Mouse (Mus musculus) mesoderm, embryonic 11.5 days (tissue): ENCODE measurements at regions not wholly inside any gene's neighbourhood (a gene's known extent, or its start where the extent isn't known, plus 50 kb on each side); places are given as distances from the start of the nearest gene placed in this dataset.
"Not testable (repeated sequence)": the region's sequence is repeated elsewhere in the genome, so short reads cannot be mapped to it uniquely, and the experiment has no call there.

Experiments used
- DNase-seq: peaks from one replicate; pipeline ENCODE4 v3.0.0-alpha.2; 2012; ENCODE audit warnings: low read depth, low spot score

DNA sequence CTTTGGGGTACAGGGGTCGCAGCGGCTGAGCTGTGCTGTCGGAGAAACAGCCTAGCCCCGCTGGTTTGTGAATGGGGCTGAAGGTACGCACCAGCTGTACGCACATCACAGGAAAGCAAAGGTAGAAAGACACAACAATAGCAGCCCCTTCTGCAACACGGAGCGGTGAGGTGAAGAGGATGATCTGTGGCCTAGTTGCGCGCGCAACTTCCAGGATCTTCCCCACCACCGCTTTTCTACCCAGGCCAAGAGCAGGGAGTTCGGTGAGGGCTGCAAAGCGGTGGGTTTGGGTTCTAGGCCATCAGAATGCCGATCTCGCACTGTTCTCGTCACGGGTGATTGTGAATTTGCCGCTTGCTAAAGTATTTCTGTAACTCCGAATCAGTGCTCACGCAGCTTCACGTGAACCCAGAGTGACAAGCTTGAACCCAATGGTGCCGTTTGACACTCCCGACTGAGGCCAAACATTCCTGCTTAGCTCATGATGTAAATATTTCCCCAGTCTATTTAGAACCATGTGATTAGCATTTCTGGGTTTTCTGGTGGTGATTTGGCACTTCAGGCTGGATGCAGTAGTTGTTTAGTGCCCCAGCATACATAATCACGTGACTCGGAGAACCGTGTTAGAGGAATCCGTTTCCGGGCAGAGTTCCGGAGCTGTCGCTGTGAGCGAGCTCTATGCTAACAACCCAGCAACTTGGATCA is 54.7 kb downstream of the Cryaa start:
- DNase-seq: no peak

DNA sequence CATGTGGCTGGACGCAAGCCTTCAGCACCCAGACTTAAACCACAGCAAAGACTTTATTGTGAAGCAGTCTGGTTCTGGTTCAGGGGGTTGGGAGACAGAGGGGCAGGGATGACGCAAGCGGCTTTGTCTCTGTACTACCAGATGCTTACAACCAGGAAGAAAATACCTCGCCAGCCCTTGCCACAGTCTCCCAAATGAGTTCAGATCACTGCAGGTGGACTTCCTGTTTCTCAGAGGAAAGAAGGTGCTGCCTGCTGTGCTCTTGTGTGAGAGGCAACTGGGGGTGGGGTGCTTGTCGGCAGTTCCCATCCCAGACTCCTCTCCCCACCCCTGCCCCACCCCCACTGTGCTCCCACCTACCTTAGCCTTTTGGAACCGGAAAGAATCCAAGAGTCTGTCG is 56.9 kb downstream of the Cryaa start:
- DNase-seq: no peak

GRCm38 (mm10) chr17:31736716-31737115 is 59.1 kb downstream of the Cryaa start:
- no peak for DNase-seq

DNA sequence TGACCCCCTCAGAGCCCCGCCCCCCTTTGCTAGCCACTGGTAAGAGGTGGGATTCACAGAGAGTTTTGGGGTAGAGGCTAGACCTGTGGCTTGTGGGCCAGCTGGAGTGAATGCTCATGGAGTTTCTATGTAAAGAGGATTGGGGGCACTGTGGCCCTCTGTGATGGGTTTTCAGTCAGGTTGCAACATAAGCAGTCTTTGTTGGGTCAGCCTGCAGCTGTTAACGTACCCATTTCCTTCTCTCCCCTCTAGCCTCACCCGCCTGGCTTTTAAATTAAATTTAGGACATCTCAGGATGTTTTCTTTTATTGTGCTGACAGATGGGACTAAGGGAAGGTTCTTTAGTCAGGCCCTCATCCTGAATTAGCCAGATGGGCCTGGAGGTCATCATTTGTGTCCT is 60.6 kb downstream of the Cryaa start:
- DNase-seq: no peak

DNA sequence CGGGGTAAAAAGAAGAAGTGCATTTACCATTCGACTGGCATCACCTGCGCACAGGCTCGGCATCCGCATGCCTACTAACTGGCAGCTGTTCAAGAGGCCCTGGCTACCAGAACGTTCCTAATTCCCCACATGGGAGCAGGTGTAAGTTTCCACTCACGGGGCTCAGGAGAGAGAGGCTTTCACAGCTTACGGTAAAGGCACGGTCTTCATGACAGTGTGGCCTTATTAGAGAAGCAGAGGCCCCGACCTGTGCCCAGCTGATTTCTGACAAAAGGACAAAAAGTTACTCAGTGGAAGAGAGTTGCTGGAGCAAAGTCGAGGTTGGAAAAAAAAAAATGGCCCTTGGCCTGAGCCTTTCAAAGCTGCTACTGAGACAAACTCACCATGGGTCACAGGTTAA is 62.0 kb downstream of the Cryaa start:
- no peak for DNase-seq

DNA sequence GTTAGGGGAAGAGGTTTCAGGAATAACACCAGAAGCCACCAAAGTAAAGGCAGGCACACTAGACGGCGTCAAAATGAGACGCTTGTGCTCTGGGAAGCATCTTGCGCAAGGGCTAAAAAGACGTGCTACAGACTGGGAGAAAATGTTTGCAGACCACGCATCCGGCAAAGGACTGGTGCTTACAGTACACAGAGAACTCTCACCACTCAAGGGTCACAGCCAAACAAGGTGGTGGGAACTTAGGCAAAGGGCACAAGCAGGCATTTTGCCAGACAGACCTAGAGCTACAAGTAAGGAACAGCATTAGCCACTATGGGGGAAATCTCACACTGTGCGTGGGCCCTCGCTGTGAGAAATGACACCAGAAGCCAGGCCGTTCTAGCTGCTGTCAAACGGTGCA is 62.5 kb downstream of the Cryaa start:
- no peak for DNase-seq

- DNase-seq: no peak
Observed at GRCm38 (mm10) chr17:31743656-31744055, 66.0 kb downstream of the Cryaa start.

GRCm38 (mm10) chr17:31746198-31747111 is 68.8 kb downstream of the Cryaa start:
- DNase-seq: peak; percentile 42

DNA sequence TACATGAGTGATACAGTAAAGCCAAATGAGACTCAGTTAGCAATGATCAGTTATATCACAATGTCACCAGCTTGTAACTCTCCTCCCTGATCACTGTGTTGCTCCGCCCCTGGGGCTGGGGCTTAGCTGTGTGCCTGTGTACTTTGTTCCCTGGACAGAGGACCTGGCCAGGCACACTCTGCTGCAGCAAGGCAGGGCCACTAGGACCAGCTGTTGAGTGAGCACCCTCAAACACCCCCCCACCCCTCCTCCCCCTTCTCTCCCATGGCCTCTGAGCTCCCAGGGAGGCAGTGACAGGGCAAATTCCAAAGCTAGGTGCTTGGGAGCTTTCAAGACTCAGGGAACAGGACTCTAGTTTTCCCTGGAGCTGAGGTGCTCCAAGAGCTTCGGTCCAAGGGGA is 70.0 kb downstream of the Cryaa start:
- no peak for DNase-seq

DNA sequence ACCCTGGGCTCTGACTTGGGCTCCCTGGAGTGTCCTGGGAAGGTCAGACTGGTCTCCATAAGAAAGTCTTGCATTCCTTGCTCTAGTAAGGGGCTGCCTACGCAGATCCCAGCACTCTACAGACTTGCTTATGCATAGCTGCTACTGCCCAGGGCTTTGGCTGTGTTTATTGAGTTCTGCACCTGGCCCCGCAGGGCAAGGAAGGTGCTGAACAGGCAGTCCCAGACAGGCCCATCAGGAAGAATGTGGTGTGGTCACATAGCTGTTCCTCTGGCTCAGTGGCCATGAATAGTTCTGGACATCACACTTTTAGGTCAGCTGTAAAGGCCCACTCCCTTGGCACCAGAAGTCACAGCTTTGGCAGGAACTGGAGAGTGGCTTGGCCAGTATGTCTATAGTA is 70.6 kb downstream of the Cryaa start:
- no peak for DNase-seq

DNA sequence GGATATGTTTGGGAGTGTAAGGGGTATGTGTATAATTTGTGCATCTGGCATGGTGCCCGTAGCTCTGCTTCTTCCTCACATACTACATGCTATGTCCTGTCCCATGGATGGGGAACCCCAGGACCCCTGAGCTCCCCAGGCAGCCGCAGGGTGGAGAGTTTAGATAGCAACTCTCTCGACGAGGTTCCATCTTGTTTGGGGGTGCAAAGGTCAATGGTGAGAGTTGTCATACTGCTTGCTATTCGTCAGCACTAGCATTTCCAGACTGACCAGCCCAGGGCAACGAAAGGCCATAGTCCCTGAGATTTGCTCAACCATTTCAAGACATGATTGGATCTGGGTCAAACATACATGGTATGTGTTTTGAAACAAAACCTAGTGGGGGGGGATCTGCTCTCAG is 71.4 kb downstream of the Cryaa start:
- no peak for DNase-seq

GRCm38 (mm10) chr17:31751262-31751661 is 73.7 kb downstream of the Cryaa start:
- DNase-seq: no peak

GRCm38 (mm10) chr17:31753113-31753858 is 75.7 kb downstream of the Cryaa start:
- no peak for DNase-seq

DNA sequence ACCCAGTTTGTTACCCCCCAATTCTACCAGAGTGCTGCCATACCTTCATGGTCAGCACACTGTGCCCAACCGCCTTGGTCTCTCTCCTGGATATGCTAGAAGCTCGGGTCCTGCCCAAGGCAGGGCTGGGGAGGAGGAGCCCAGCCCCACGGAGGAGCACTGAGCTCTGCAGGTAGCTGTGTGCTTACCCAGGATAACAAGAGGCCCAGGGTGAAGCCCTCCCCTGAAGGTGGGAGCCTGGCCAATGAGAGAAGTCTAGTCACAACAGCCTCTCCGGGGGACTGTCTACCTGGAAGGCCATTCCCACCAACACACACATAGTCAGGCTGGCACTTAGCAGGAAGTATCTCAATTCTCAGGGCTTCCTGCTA is 76.2 kb downstream of the Cryaa start:
- DNase-seq: no peak

- no peak for DNase-seq
Observed at GRCm38 (mm10) chr17:31760465-31760864, 82.9 kb downstream of the Cryaa start.

GRCm38 (mm10) chr17:31763078-31763477 is 85.5 kb downstream of the Cryaa start:
- DNase-seq: no peak

DNA sequence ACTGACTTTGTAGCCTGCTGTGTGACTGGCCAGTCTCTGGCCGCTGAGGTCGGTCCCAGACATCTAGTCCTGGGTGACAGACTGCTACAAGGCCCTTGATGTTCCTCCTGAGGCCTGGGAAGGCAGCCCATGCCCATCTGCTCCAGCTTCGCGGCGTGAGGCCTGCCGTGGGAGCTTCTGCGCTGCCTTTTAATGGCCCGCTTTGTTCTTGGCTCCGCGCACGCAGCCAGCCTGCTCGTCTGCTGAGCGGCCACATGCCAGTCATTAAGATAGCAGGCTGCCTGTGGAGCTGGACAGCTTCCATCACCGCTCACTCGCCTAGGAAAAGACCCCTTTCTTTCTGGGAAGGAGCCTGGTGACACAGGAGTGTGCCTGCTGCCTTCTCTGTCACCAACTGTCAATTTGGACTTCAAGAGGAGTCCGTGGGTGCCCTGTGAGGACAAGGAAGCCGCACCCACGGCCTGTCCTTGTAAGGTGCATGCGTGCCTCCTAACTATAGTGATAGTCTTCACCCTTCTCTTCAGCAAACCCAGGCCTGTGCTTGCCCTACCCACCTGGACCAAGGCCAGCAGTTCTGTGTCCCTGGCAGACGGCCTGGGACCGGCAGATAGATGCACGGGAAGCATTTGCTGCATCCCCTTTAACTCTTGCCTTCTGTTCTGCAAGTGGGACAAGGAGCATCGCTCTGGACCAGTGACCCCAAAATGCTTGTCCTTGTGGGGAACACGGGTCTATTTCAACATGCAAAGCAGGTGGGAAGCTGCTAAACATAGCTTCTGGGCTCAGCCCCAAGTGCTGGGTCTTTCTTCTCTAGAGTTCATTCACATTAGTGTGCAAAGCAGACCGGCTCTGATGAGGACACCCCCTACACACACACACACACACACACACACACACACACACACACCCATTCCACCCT is 88.6 kb downstream of the Sik1 start:
- peak; percentile 81 for DNase-seq

- DNase-seq: no peak
Observed at GRCm38 (mm10) chr17:31772201-31772820, 83.3 kb downstream of the Sik1 start.

DNA sequence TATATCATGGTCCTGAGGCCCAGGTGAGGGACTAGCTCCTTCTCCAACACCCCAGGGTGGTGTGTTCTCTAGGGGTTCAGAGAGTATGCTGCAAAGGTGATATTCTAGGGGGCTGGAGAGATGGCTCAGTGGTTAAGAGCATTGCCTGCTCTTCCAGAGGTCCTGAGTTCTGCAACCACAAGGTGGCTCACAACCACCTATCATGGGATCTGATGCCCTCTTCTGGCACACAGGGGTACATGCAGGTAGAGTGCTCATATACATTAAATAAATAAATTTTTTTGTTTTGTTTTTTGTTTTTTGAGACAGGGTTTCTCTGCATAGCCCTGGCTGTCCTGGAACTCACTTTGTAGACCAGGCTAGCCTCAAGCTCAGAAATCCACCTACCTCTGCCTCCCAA is 81.7 kb downstream of the Sik1 start:
- DNase-seq: not testable (repeated sequence)

- DNase-seq: no peak
Observed at GRCm38 (mm10) chr17:31775037-31775436, 80.6 kb downstream of the Sik1 start.

- DNase-seq: no peak
Observed at GRCm38 (mm10) chr17:31775966-31776365, 79.6 kb downstream of the Sik1 start.
